Mouse (Mus musculus): ENCODE results near the gene Fbxw4. TPM values are rescaled to one million over a fixed set of nuclear protein-coding genes. Genes with fewer than 3 reads are reported as not detected.
"Not testable (repeated sequence)": the region's sequence is repeated elsewhere in the genome, so short reads cannot be mapped to it uniquely, and the experiment has no call there.

Fbxw4 gene
- polyA plus RNA-seq, 1 experiment from 2014 or later, result 5.9 TPM

GRCm38 (mm10) chr19:45651524-45651923 is 8.6 kb downstream of the Fbxw4 start:
- Histone ChIP-seq H3K4me2 (ENCODE audit: low read length) (no peak overlapping the region), H3K4me1 (replicated peaks; ENCODE audit: insufficient read depth, low read length) (peaks cover 16% of the 10 kb centered on the region; the same call in 1 of the 2 replicates), H3K9ac (ENCODE audit: low read depth, low read length) (no peak overlapping the region), H3K27me3 (ENCODE audit: insufficient read depth, low read length) (no peaks in the 10 kb centered on the region), H3K4me3 (replicated peaks; ENCODE audit: low read depth, low read length) (no peak overlapping the region), H3K9me3 (replicated peaks; ENCODE audit: low read length) (no peaks in the 10 kb centered on the region), H3K27ac (peak overlapping the region; percentile 58; the same call in 1 of the 2 replicates), H3K36me3 (ENCODE audit: insufficient read depth, low read length) (no peaks in the 10 kb centered on the region)
- WGBS, result 55% methylated on average over 8 of the region's 8 CpGs
- no peak for ATAC-seq (replicated peaks; ENCODE audit: low FRiP score, low read depth)
- peak; percentile 18 for DNase-seq (ENCODE audit: low spot score)
- no peak for TF ChIP-seq CTCF (IDR thresholded peaks at IDR 0.05; ENCODE audit: low read depth)

GRCm38 (mm10) chr19:45649776-45650175 is 10.3 kb downstream of the Fbxw4 start:
- Histone ChIP-seq H3K9me3 (replicated peaks; ENCODE audit: low read length) (no peaks in the 10 kb centered on the region), H3K27me3 (ENCODE audit: insufficient read depth, low read length) (no peaks in the 10 kb centered on the region), H3K4me3 (replicated peaks; ENCODE audit: low read depth, low read length) (no peak overlapping the region), H3K4me1 (replicated peaks; ENCODE audit: insufficient read depth, low read length) (0 out of 2 replicates have a peak, but pooled peaks cover 6% of the 10 kb centered on the region), H3K27ac (no peak overlapping the region), H3K4me2 (ENCODE audit: low read length) (no peak overlapping the region), H3K9ac (ENCODE audit: low read depth, low read length) (no peak overlapping the region), H3K36me3 (ENCODE audit: insufficient read depth, low read length) (no peaks in the 10 kb centered on the region)
- ATAC-seq (replicated peaks; ENCODE audit: low FRiP score, low read depth) (no peak), DNase-seq (ENCODE audit: low spot score) (no peak)
- WGBS, result 78% methylated on average over 4 of the region's 4 CpGs
- no peak for TF ChIP-seq CTCF (IDR thresholded peaks at IDR 0.05; ENCODE audit: low read depth)

GRCm38 (mm10) chr19:45648469-45648868 is 11.6 kb downstream of the Fbxw4 start:
- not testable (repeated sequence) for H3K27me3 ChIP-seq (ENCODE audit: insufficient read depth, low read length); H3K4me2 ChIP-seq (ENCODE audit: low read length); ATAC-seq (replicated peaks; ENCODE audit: low FRiP score, low read depth); H3K4me3 ChIP-seq (replicated peaks; ENCODE audit: low read depth, low read length); H3K9ac ChIP-seq (ENCODE audit: low read depth, low read length); H3K36me3 ChIP-seq (ENCODE audit: insufficient read depth, low read length); H3K27ac ChIP-seq; H3K4me1 ChIP-seq (replicated peaks; ENCODE audit: insufficient read depth, low read length); DNase-seq (ENCODE audit: low spot score); H3K9me3 ChIP-seq (replicated peaks; ENCODE audit: low read length)
- WGBS, result 97% methylated on average over 6 of the region's 6 CpGs

- DNase-seq (ENCODE audit: low spot score), result no peak
- Histone ChIP-seq H3K27ac (no peak overlapping the region; the same call in 1 of the 2 replicates), H3K9me3 (replicated peaks; ENCODE audit: low read length) (no peaks in the 10 kb centered on the region), H3K9ac (ENCODE audit: low read depth, low read length) (no peak overlapping the region), H3K4me3 (replicated peaks; ENCODE audit: low read depth, low read length) (no peak overlapping the region), H3K27me3 (ENCODE audit: insufficient read depth, low read length) (no peaks in the 10 kb centered on the region), H3K4me1 (replicated peaks; ENCODE audit: insufficient read depth, low read length) (0 out of 2 replicates have a peak, but pooled peaks cover 3% of the 10 kb centered on the region), H3K36me3 (ENCODE audit: insufficient read depth, low read length) (no peaks in the 10 kb centered on the region), H3K4me2 (ENCODE audit: low read length) (no peak overlapping the region)
- no peak for TF ChIP-seq CTCF (IDR thresholded peaks at IDR 0.05; ENCODE audit: low read depth)
- 32% methylated on average over 4 of the region's 4 CpGs for WGBS
- no peak for ATAC-seq (replicated peaks; ENCODE audit: low FRiP score, low read depth)
Measured at GRCm38 (mm10) chr19:45646866-45647265, 13.2 kb downstream of the Fbxw4 start.

GRCm38 (mm10) chr19:45640691-45641090 is 19.4 kb downstream of the Fbxw4 start:
- WGBS, result 87% methylated on average over 7 of the region's 7 CpGs

GRCm38 (mm10) chr19:45635960-45636359 is 24.2 kb downstream of the Fbxw4 start:
- ATAC-seq (replicated peaks; ENCODE audit: low FRiP score, low read depth), result no peak
- WGBS, result 52% methylated on average over 5 of the region's 5 CpGs

More at GRCm38 (mm10) chr19:45640691-45641090, 19.4 kb downstream of the Fbxw4 start:
- H3K27me3 ChIP-seq (ENCODE audit: insufficient read depth, low read length), result no peaks in the 10 kb centered on the region
- TF ChIP-seq CTCF (IDR thresholded peaks at IDR 0.05; ENCODE audit: low read depth), result no peak
- H3K4me2 ChIP-seq (ENCODE audit: low read length), result no peak overlapping the region
- H3K27ac ChIP-seq, result no peak overlapping the region
- no peak overlapping the region for H3K9ac ChIP-seq (ENCODE audit: low read depth, low read length)
- H3K36me3 ChIP-seq (ENCODE audit: insufficient read depth, low read length), result peaks cover 6% of the 10 kb centered on the region; the same call in 1 of the 2 replicates
- no peaks in the 10 kb centered on the region for H3K4me1 ChIP-seq (replicated peaks; ENCODE audit: insufficient read depth, low read length)
- H3K4me3 ChIP-seq (replicated peaks; ENCODE audit: low read depth, low read length), result no peak overlapping the region
- DNase-seq (ENCODE audit: low spot score), result no peak
- ATAC-seq (replicated peaks; ENCODE audit: low FRiP score, low read depth), result no peak
- H3K9me3 ChIP-seq (replicated peaks; ENCODE audit: low read length), result no peaks in the 10 kb centered on the region

GRCm38 (mm10) chr19:45631584-45631983 is 28.5 kb downstream of the Fbxw4 start:
- no peak for DNase-seq (ENCODE audit: low spot score)
- no peak overlapping the region for H3K4me3 ChIP-seq (replicated peaks; ENCODE audit: low read depth, low read length)
- no peak for TF ChIP-seq CTCF (IDR thresholded peaks at IDR 0.05; ENCODE audit: low read depth)
- no peaks in the 10 kb centered on the region for H3K9me3 ChIP-seq (replicated peaks; ENCODE audit: low read length)
- H3K27ac ChIP-seq, result no peak overlapping the region
- no peak overlapping the region for H3K9ac ChIP-seq (ENCODE audit: low read depth, low read length)
- no peak overlapping the region for H3K4me2 ChIP-seq (ENCODE audit: low read length)
- 36% methylated on average over 3 of the region's 3 CpGs for WGBS
- peaks cover 10% of the 10 kb centered on the region; the same call in 1 of the 2 replicates for H3K36me3 ChIP-seq (ENCODE audit: insufficient read depth, low read length)
- 0 out of 2 replicates have a peak, but pooled peaks cover 4% of the 10 kb centered on the region for H3K4me1 ChIP-seq (replicated peaks; ENCODE audit: insufficient read depth, low read length)
- no peak for ATAC-seq (replicated peaks; ENCODE audit: low FRiP score, low read depth)
- no peaks in the 10 kb centered on the region for H3K27me3 ChIP-seq (ENCODE audit: insufficient read depth, low read length)

More at GRCm38 (mm10) chr19:45635960-45636359, 24.2 kb downstream of the Fbxw4 start:
- peaks cover 8% of the 10 kb centered on the region; the same call in 1 of the 2 replicates for H3K36me3 ChIP-seq (ENCODE audit: insufficient read depth, low read length)
- no peak overlapping the region for H3K4me2 ChIP-seq (ENCODE audit: low read length)
- H3K9ac ChIP-seq (ENCODE audit: low read depth, low read length), result no peak overlapping the region
- no peak overlapping the region for H3K27ac ChIP-seq
- H3K4me1 ChIP-seq (replicated peaks; ENCODE audit: insufficient read depth, low read length), result 0 out of 2 replicates have a peak, but pooled peaks cover 4% of the 10 kb centered on the region
- no peaks in the 10 kb centered on the region for H3K27me3 ChIP-seq (ENCODE audit: insufficient read depth, low read length)
- DNase-seq (ENCODE audit: low spot score), result no peak
- TF ChIP-seq CTCF (IDR thresholded peaks at IDR 0.05; ENCODE audit: low read depth), result no peak
- H3K4me3 ChIP-seq (replicated peaks; ENCODE audit: low read depth, low read length), result no peak overlapping the region
- H3K9me3 ChIP-seq (replicated peaks; ENCODE audit: low read length), result no peaks in the 10 kb centered on the region
